Mouse (Mus musculus): Measurements from ENCODE around the gene Tnr.

- TF ChIP-seq CTCF (IDR thresholded peaks at IDR 0.05; ENCODE audit: insufficient read depth, low read depth, low read length), result no peak
- TF ChIP-seq POLR2A (IDR thresholded peaks at IDR 0.05; ENCODE audit: insufficient read depth, low read depth, low read length), result no peak
Measured at GRCm38 (mm10) chr1:159888611-159889010, 365.0 kb downstream of the Tnr start.
